Mouse (Mus musculus): ENCODE results near the gene Musk. TPM values are rescaled to one million over a fixed set of nuclear protein-coding genes. Genes with fewer than 3 reads are reported as not detected.

Musk gene
- polyA plus RNA-seq, 1 experiment from 2014 or later = 1.5 TPM

- H3K4me3 ChIP-seq = no peak overlapping the region
- no peaks in the 10 kb centered on the region for H3K36me3 ChIP-seq
- H3K4me1 ChIP-seq = no peaks in the 10 kb centered on the region
- H3K27me3 ChIP-seq = no peaks in the 10 kb centered on the region
- H3K9ac ChIP-seq = no peak overlapping the region
- H3K9me3 ChIP-seq = no peaks in the 10 kb centered on the region
- ATAC-seq (ENCODE audit: insufficient number of reproducible peaks, insufficient read depth, low FRiP score, low TSS enrichment, low read depth) = no peak
- 54% methylated on average over 6 of the region's 6 CpGs for WGBS
- no peak overlapping the region for H3K4me2 ChIP-seq
- H3K27ac ChIP-seq = no peak overlapping the region
Measured at GRCm38 (mm10) chr4:58365321-58365720, 79.6 kb downstream of the Musk start.

- Histone ChIP-seq H3K27me3 (no peaks in the 10 kb centered on the region), H3K27ac (no peak overlapping the region), H3K9me3 (no peaks in the 10 kb centered on the region), H3K4me1 (no peaks in the 10 kb centered on the region), H3K4me2 (no peak overlapping the region), H3K4me3 (no peak overlapping the region), H3K9ac (no peak overlapping the region), H3K36me3 (no peaks in the 10 kb centered on the region)
- 83% methylated on average over 1 of the region's 1 CpGs for WGBS
- ATAC-seq (ENCODE audit: insufficient number of reproducible peaks, insufficient read depth, low FRiP score, low TSS enrichment, low read depth) = no peak
Measured at GRCm38 (mm10) chr4:58371106-58371505, 85.3 kb downstream of the Musk start.

DNA sequence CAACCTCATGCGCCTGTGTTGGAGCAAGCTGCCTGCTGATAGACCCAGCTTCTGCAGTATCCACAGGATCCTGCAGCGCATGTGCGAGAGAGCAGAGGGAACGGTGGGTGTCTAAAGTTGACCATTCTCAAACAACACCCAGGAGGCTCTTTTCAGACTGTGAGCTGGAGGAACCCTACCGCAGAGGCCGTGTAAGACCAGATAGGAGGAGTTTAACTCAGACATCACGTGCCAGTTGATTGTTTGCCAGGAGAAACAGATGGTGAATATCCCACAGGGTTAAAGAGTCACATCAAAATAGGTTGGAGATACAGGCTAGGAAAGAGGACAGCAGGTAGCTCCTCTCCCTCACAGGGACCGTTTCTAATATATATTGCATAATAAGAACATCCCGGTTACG, 87.8 kb downstream of the Musk start:
- Histone ChIP-seq H3K9ac (no peak overlapping the region), H3K4me2 (no peak overlapping the region), H3K4me1 (no peaks in the 10 kb centered on the region), H3K9me3 (no peaks in the 10 kb centered on the region), H3K27ac (no peak overlapping the region), H3K36me3 (no peaks in the 10 kb centered on the region), H3K27me3 (no peaks in the 10 kb centered on the region), H3K4me3 (no peak overlapping the region)
- WGBS = 89% methylated on average over 10 of the region's 10 CpGs
- no peak for ATAC-seq (ENCODE audit: insufficient number of reproducible peaks, insufficient read depth, low FRiP score, low TSS enrichment, low read depth)

GRCm38 (mm10) chr4:58374141-58374870, 88.5 kb downstream of the Musk start:
- no peak overlapping the region for H3K27ac ChIP-seq
- no peaks in the 10 kb centered on the region for H3K4me1 ChIP-seq
- ATAC-seq (ENCODE audit: insufficient number of reproducible peaks, insufficient read depth, low FRiP score, low TSS enrichment, low read depth) = no peak
- no peak overlapping the region for H3K4me2 ChIP-seq
- no peaks in the 10 kb centered on the region for H3K36me3 ChIP-seq
- H3K4me3 ChIP-seq = no peak overlapping the region
- no peaks in the 10 kb centered on the region for H3K27me3 ChIP-seq
- no peaks in the 10 kb centered on the region for H3K9me3 ChIP-seq
- WGBS = 84% methylated on average over 7 of the region's 7 CpGs
- H3K9ac ChIP-seq = no peak overlapping the region

- WGBS = 81% methylated on average over 4 of the region's 4 CpGs
- no peaks in the 10 kb centered on the region for H3K36me3 ChIP-seq
- H3K4me2 ChIP-seq = no peak overlapping the region
- H3K4me1 ChIP-seq = no peaks in the 10 kb centered on the region
- ATAC-seq (ENCODE audit: insufficient number of reproducible peaks, insufficient read depth, low FRiP score, low TSS enrichment, low read depth) = no peak
- H3K27me3 ChIP-seq = no peaks in the 10 kb centered on the region
- no peak overlapping the region for H3K9ac ChIP-seq
- H3K9me3 ChIP-seq = no peaks in the 10 kb centered on the region
- no peak overlapping the region for H3K27ac ChIP-seq
- H3K4me3 ChIP-seq = no peak overlapping the region
Measured at GRCm38 (mm10) chr4:58379186-58379585, 93.4 kb downstream of the Musk start.

DNA sequence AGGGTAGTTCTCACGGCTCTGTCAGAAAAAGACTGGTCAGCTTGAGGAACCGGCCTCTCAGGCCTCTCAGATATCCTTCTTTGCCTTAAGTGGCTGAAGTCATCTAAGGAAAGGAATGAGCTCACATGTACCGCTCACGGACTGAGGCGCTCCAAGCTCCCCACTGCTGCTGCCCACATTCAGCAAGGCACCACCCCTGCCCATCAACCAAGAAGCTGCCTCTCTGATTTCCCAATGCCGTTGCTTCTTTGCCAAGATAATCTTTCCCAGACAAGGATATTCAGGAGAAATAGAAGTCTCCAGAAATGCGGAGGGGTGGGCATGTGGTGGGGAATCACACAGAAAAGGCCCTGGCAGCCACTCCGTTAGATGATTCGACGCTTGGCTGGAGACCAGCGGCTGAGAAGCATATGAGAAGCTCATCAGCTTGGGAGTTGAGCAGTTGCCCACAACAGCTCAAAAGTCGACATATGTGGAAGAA, 115.1 kb downstream of the Musk start:
- Histone ChIP-seq H3K9ac (no peak overlapping the region), H3K4me3 (no peak overlapping the region), H3K4me1 (no peaks in the 10 kb centered on the region), H3K36me3 (no peaks in the 10 kb centered on the region), H3K9me3 (no peaks in the 10 kb centered on the region), H3K27me3 (no peaks in the 10 kb centered on the region), H3K4me2 (no peak overlapping the region), H3K27ac (peak overlapping the region; percentile 11; the same call in 1 of the 2 replicates)
- no peak for ATAC-seq (ENCODE audit: insufficient number of reproducible peaks, insufficient read depth, low FRiP score, low TSS enrichment, low read depth)
- WGBS = 68% methylated on average over 12 of the region's 12 CpGs

GRCm38 (mm10) chr4:58401973-58402501, 116.3 kb downstream of the Musk start:
- Histone ChIP-seq H3K4me3 (no peak overlapping the region), H3K27me3 (no peaks in the 10 kb centered on the region), H3K36me3 (no peaks in the 10 kb centered on the region), H3K4me2 (no peak overlapping the region), H3K9ac (no peak overlapping the region), H3K9me3 (no peaks in the 10 kb centered on the region), H3K27ac (no peak overlapping the region), H3K4me1 (no peaks in the 10 kb centered on the region)
- 77% methylated on average over 4 of the region's 4 CpGs for WGBS
- no peak for ATAC-seq (ENCODE audit: insufficient number of reproducible peaks, insufficient read depth, low FRiP score, low TSS enrichment, low read depth)

DNA sequence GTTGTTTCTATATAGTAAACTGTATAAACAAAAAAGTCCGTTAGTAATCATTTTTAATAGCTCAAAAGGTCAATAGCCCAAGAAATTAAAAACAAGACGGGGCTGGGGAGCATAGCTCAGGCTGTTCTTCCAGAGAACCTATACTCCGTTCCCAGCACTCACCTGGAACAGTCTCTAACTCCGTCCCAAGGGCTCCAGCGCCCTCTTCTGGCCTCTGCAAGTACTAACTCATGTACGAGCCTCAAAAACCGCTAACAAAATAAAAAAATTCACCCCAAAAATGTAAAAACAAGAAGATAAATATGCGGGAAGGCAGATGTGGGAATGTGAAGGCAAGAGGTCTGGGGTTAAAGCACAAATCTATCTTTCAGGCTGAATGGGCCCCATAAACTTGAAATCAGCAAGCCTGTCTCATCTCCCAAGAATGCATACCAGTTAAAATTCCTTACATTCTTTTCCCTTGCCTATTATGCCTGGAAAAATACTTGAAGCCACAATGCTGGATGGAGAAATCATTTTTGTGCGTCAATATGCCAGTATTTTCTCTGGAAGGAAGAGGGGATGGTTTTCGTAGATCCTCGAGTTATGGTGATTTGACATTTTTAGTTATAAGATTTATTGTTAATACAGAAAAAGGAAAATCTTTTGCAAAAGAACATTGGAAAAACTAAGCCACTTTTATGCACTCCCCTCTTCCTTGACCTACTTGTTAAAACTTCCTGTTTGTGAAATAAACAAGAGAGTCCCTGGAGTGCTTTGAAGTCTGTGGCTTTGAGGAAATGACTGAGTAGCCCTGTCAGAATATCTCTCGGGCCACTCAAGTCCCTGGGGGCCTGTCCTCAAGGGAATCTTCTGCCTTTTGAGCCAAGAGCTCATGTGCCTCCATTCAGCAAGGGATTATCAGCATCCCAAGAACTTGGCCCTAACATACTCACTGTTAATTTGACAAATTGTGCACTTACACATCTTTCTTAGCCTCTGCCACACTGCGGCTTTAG, 127.7 kb downstream of the Musk start:
- no peak overlapping the region for H3K9ac ChIP-seq
- no peak overlapping the region; the same call in none of the 2 replicates for H3K27ac ChIP-seq
- no peak overlapping the region for H3K4me2 ChIP-seq
- WGBS = 68% methylated on average over 13 of the region's 13 CpGs
- H3K27me3 ChIP-seq = no peaks in the 10 kb centered on the region
- no peak overlapping the region for H3K4me3 ChIP-seq
- peaks cover 4% of the 10 kb centered on the region; the same call in 1 of the 2 replicates for H3K4me1 ChIP-seq
- H3K36me3 ChIP-seq = no peaks in the 10 kb centered on the region
- H3K9me3 ChIP-seq = no peaks in the 10 kb centered on the region
- ATAC-seq (ENCODE audit: insufficient number of reproducible peaks, insufficient read depth, low FRiP score, low TSS enrichment, low read depth) = no peak

GRCm38 (mm10) chr4:58415537-58415936, 129.8 kb downstream of the Musk start:
- H3K4me2 ChIP-seq = no peak overlapping the region
- peaks cover 4% of the 10 kb centered on the region; the same call in 1 of the 2 replicates for H3K4me1 ChIP-seq
- no peak overlapping the region for H3K4me3 ChIP-seq
- no peaks in the 10 kb centered on the region for H3K27me3 ChIP-seq
- H3K9me3 ChIP-seq = no peaks in the 10 kb centered on the region
- H3K27ac ChIP-seq = no peak overlapping the region
- no peak for ATAC-seq (ENCODE audit: insufficient number of reproducible peaks, insufficient read depth, low FRiP score, low TSS enrichment, low read depth)
- 93% methylated on average over 3 of the region's 3 CpGs for WGBS
- H3K36me3 ChIP-seq = no peaks in the 10 kb centered on the region
- H3K9ac ChIP-seq = no peak overlapping the region

DNA sequence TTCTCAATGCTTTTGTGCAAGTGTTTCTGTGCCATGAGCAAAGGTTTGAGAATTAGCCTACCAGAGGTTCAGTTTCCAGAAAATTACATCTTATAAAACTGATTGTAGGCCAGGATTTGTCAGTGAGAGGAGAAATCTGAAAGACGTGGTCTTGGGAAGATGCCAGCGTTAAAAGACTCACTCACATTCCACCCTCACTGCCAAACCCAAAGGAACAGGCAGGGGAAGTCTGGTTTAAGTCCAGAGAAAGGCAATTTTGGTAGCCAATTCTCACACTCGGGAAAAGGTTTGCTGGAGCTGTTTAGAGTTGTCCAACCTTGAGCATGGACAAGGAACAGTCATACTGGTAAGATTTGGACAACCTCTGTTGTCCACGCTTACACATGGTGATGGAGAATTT, 131.6 kb downstream of the Musk start:
- no peak for ATAC-seq (ENCODE audit: insufficient number of reproducible peaks, insufficient read depth, low FRiP score, low TSS enrichment, low read depth)
- H3K27me3 ChIP-seq = no peaks in the 10 kb centered on the region
- WGBS = 55% methylated on average over 4 of the region's 4 CpGs
- H3K36me3 ChIP-seq = no peaks in the 10 kb centered on the region
- peaks cover 4% of the 10 kb centered on the region; the same call in 1 of the 2 replicates for H3K4me1 ChIP-seq
- no peak overlapping the region for H3K4me3 ChIP-seq
- no peak overlapping the region for H3K9ac ChIP-seq
- H3K9me3 ChIP-seq = no peaks in the 10 kb centered on the region
- H3K27ac ChIP-seq = peak overlapping the region; percentile 48; the same call in 1 of the 2 replicates
- no peak overlapping the region for H3K4me2 ChIP-seq

DNA sequence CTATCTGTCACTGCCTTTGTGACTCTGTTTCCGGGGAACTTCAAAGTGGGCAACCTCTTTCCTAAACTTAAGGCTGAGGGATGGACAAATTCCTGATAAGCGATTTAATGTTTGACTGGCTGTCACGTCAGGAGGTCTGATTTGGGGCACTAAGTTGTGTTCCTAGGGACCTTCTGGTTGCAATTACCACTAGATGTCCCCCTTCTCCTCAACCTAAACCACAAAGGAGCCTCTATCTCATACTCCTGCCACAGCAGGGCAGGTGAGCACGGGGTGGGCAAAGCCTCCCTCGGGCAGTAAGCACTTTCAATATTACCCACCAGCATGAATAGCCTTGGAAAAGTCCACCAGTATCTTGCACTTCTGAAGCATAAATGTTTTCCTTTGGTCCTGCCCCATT, 133.5 kb downstream of the Musk start:
- H3K9ac ChIP-seq = no peak overlapping the region
- ATAC-seq (ENCODE audit: insufficient number of reproducible peaks, insufficient read depth, low FRiP score, low TSS enrichment, low read depth) = no peak
- H3K4me2 ChIP-seq = no peak overlapping the region
- H3K27ac ChIP-seq = no peak overlapping the region
- no peaks in the 10 kb centered on the region for H3K27me3 ChIP-seq
- 30% methylated on average over 5 of the region's 5 CpGs for WGBS
- H3K4me1 ChIP-seq = peaks cover 12% of the 10 kb centered on the region; the same call in 1 of the 2 replicates
- no peak overlapping the region for H3K4me3 ChIP-seq
- H3K36me3 ChIP-seq = no peaks in the 10 kb centered on the region
- no peaks in the 10 kb centered on the region for H3K9me3 ChIP-seq
